Mouse (Mus musculus): Measurements from ENCODE around the gene Krt24.

DNA sequence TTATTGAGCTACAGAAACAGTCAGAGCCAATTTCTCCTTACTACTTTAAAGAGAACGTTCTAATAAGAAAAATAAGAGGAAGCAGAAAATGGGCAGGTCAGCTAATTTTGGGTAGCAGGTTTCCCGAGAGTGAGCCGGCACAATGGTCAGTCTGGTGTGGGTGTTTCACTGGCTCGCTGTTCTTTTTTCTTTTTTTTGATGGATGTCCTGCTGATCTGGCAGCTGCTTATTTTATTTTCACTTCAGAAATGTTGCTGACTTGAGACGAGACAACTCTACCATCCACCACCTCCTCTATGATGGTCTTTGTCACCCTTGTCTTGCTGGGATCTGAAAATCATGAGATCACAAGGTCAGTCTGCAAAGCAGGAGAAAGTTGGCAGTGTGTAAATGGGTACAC is 5.1 kb downstream of the Krt24 start:
- TF ChIP-seq CTCF (IDR thresholded peaks at IDR 0.05; ENCODE audit: borderline replicate concordance, insufficient read depth, low read length) (no peak), POLR2A (IDR thresholded peaks at IDR 0.05; ENCODE audit: low read depth, low read length) (no peak)
